Mouse (Mus musculus): Measurements from ENCODE around the gene Nudt17.
"Not testable (repeated sequence)": the region's sequence is repeated elsewhere in the genome, so short reads cannot be mapped to it uniquely, and the experiment has no call there.

Gene Nudt17

GRCm38 (mm10) chr3:96701003-96701402, 7.4 kb downstream of the Nudt17 start:
- DNase-seq: no peak

- peak; percentile 67 for DNase-seq
Measured at GRCm38 (mm10) chr3:96700376-96700775, 8.0 kb downstream of the Nudt17 start.

- peak; percentile 31 for DNase-seq
Measured at GRCm38 (mm10) chr3:96698993-96699690, 9.2 kb downstream of the Nudt17 start.

GRCm38 (mm10) chr3:96696766-96697732, 11.3 kb downstream of the Nudt17 start:
- peak; percentile 95 for DNase-seq

GRCm38 (mm10) chr3:96696198-96696765, 12.1 kb downstream of the Nudt17 start, which contains the start of gene Pias3:
TSS of gene Pias3 (plus strand) at chr3:96696384.
- peak; percentile 95 for DNase-seq

- no peak for DNase-seq
Measured at GRCm38 (mm10) chr3:96693579-96693978, 14.8 kb downstream of the Nudt17 start.

- peak; percentile 69 for DNase-seq
Measured at GRCm38 (mm10) chr3:96692506-96692905, 15.9 kb downstream of the Nudt17 start.

- DNase-seq: no peak
Measured at GRCm38 (mm10) chr3:96690298-96690697, 18.1 kb downstream of the Nudt17 start.

GRCm38 (mm10) chr3:96688854-96689253, 19.5 kb downstream of the Nudt17 start:
- no peak for DNase-seq

GRCm38 (mm10) chr3:96686057-96686456, 22.3 kb downstream of the Nudt17 start:
- DNase-seq: not testable (repeated sequence)

GRCm38 (mm10) chr3:96684822-96685156, 23.6 kb downstream of the Nudt17 start:
- peak; percentile 23 for DNase-seq

- DNase-seq: no peak
Measured at GRCm38 (mm10) chr3:96684151-96684821, 24.1 kb downstream of the Nudt17 start.

GRCm38 (mm10) chr3:96683496-96683895, 24.9 kb downstream of the Nudt17 start:
- DNase-seq: no peak

GRCm38 (mm10) chr3:96680269-96680956, 27.9 kb downstream of the Nudt17 start:
- DNase-seq: no peak

- no peak for DNase-seq
Measured at GRCm38 (mm10) chr3:96679159-96679674, 29.1 kb downstream of the Nudt17 start.

GRCm38 (mm10) chr3:96678456-96678855, 29.9 kb downstream of the Nudt17 start:
- no peak for DNase-seq

GRCm38 (mm10) chr3:96675690-96676089, 32.7 kb downstream of the Nudt17 start:
- no peak for DNase-seq

- DNase-seq: no peak
Measured at GRCm38 (mm10) chr3:96675171-96675570, 33.2 kb downstream of the Nudt17 start.

- DNase-seq: peak; percentile 73
Measured at GRCm38 (mm10) chr3:96674442-96674841, 33.9 kb downstream of the Nudt17 start.

GRCm38 (mm10) chr3:96673514-96673913, 34.8 kb downstream of the Nudt17 start:
- DNase-seq: no peak

- DNase-seq: no peak
Measured at GRCm38 (mm10) chr3:96671519-96671918, 36.8 kb downstream of the Nudt17 start.

Measured in embryo, embryonic 11 days (tissue).